Mouse (Mus musculus): ENCODE measurements around the gene Ncam1. TPM values are rescaled to one million over a fixed set of nuclear protein-coding genes. Genes with fewer than 3 reads are reported as not detected.

The Ncam1 gene
- polyA plus RNA-seq, 1 experiment from 2014 or later = 51.2 TPM

DNA sequence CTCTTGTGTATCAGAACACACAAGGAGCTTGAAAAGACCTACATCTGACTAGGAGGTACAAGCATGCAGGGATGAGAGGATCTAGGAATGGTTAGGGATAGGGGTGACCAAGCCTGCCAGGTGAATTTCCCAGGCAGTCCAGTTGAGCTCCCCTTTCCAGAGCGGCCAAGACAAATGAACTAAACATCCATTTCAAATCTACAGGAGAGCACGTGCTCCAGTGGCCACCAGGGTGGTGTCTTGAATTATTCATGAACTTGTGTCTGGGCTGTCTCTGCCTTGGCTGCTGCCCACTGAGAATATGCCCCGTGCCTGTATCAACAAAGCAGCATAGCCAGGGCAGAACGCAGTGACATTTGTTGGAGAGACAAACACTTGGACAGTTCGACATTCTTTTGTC, 192.4 kb downstream of the Ncam1 start:
- Histone ChIP-seq H3K4me2 (ENCODE audit: low read depth, low read length) (no peak overlapping the region), H3K4me1 (ENCODE audit: control insufficient read depth, insufficient read depth, low read length) (no peaks in the 10 kb centered on the region), H3K9ac (replicated peaks; ENCODE audit: low read length) (no peak overlapping the region), H3K27ac (replicated peaks; ENCODE audit: low read depth, low read length) (no peak overlapping the region; the same call in 1 of the 2 replicates), H3K9me3 (replicated peaks; ENCODE audit: control insufficient read depth, low read length) (no peaks in the 10 kb centered on the region), H3K27me3 (ENCODE audit: control insufficient read depth, insufficient read depth, low read length) (no peaks in the 10 kb centered on the region), H3K4me3 (ENCODE audit: low read depth, low read length) (no peak overlapping the region), H3K36me3 (replicated peaks; ENCODE audit: control insufficient read depth, insufficient read depth, low read depth, low read length) (no peaks in the 10 kb centered on the region)
- ATAC-seq (replicated peaks; ENCODE audit: insufficient number of reproducible peaks, low FRiP score, low TSS enrichment, low read depth) (no peak), DNase-seq (ENCODE audit: low spot score) (peak; percentile 52)
- WGBS = 34% methylated on average over 5 of the region's 5 CpGs

DNA sequence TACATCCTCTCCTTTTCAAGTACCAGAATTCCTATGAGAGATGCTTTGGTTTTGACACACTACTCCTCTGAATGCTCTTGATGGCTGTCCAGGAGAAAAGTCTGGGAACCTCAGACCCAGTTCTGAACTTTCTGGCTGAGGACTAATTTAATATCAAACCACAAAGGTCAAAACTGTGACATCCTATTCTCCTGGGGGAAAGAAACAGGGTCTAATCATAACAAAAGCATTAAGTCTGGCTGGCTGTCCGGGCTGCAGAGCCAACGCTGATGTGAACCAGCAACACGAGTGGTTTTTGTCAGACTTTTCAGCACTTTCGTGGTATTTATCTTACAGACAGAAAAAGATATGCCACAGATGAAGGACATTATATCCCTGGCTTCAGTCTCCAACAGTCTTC, 192.9 kb downstream of the Ncam1 start:
- DNase-seq (ENCODE audit: low spot score) = peak; percentile 35
- Histone ChIP-seq H3K27me3 (ENCODE audit: control insufficient read depth, insufficient read depth, low read length) (no peaks in the 10 kb centered on the region), H3K9me3 (replicated peaks; ENCODE audit: control insufficient read depth, low read length) (no peaks in the 10 kb centered on the region), H3K9ac (replicated peaks; ENCODE audit: low read length) (no peak overlapping the region), H3K36me3 (replicated peaks; ENCODE audit: control insufficient read depth, insufficient read depth, low read depth, low read length) (no peaks in the 10 kb centered on the region), H3K4me2 (ENCODE audit: low read depth, low read length) (no peak overlapping the region), H3K4me1 (ENCODE audit: control insufficient read depth, insufficient read depth, low read length) (no peaks in the 10 kb centered on the region), H3K4me3 (ENCODE audit: low read depth, low read length) (no peak overlapping the region), H3K27ac (replicated peaks; ENCODE audit: low read depth, low read length) (no peak overlapping the region; the same call in 1 of the 2 replicates)
- WGBS = 44% methylated on average over 4 of the region's 4 CpGs
- no peak for ATAC-seq (replicated peaks; ENCODE audit: insufficient number of reproducible peaks, low FRiP score, low TSS enrichment, low read depth)

DNA sequence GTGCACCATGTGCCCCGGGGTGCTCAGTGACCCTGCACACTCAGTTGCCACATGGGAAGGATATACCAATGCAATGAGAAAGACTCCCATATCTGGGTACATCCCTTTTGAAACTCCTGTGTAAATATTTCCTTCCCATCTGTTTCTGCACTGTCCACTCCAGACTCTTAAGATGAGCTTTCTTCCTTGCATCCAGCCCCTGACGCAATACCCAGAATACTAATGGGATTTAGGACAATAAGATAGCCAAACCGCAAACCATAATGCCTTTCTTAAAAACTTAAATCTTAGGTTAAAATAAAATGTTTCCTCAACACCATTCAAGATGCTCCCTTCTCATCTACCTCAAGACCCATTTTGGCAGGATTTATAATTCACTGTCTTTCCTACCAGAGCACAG, 193.4 kb downstream of the Ncam1 start:
- Histone ChIP-seq H3K36me3 (replicated peaks; ENCODE audit: control insufficient read depth, insufficient read depth, low read depth, low read length) (no peaks in the 10 kb centered on the region), H3K27ac (replicated peaks; ENCODE audit: low read depth, low read length) (no peak overlapping the region), H3K27me3 (ENCODE audit: control insufficient read depth, insufficient read depth, low read length) (no peaks in the 10 kb centered on the region), H3K9ac (replicated peaks; ENCODE audit: low read length) (no peak overlapping the region), H3K4me3 (ENCODE audit: low read depth, low read length) (no peak overlapping the region), H3K4me1 (ENCODE audit: control insufficient read depth, insufficient read depth, low read length) (no peaks in the 10 kb centered on the region), H3K9me3 (replicated peaks; ENCODE audit: control insufficient read depth, low read length) (no peaks in the 10 kb centered on the region), H3K4me2 (ENCODE audit: low read depth, low read length) (no peak overlapping the region)
- DNase-seq (ENCODE audit: low spot score) = no peak
- 95% methylated on average over 3 of the region's 3 CpGs for WGBS
- ATAC-seq (replicated peaks; ENCODE audit: insufficient number of reproducible peaks, low FRiP score, low TSS enrichment, low read depth) = no peak

DNA sequence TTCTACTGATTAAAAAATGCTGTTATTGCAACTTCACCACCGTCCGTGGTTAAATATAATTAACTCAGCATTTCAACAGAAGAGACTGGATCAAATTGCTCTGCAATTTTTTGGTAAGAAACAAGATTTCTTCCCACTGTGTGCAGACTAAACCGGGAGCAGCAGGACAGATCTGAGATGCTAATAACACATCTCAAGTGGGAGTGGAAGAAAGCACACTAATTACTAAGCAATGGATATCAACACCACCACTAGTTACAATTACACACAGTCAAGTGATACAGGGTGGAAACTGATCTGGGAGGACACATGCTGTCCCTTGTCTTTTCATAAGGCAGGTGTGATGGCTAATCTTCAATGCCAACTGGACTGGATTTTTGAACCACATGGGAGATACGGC, 197.5 kb downstream of the Ncam1 start:
- H3K4me3 ChIP-seq (ENCODE audit: low read depth, low read length) = no peak overlapping the region
- no peaks in the 10 kb centered on the region for H3K4me1 ChIP-seq (ENCODE audit: control insufficient read depth, insufficient read depth, low read length)
- ATAC-seq (replicated peaks; ENCODE audit: insufficient number of reproducible peaks, low FRiP score, low TSS enrichment, low read depth) = no peak
- H3K9me3 ChIP-seq (replicated peaks; ENCODE audit: control insufficient read depth, low read length) = no peaks in the 10 kb centered on the region
- 63% methylated on average over 4 of the region's 4 CpGs for WGBS
- no peak overlapping the region for H3K9ac ChIP-seq (replicated peaks; ENCODE audit: low read length)
- no peaks in the 10 kb centered on the region for H3K27me3 ChIP-seq (ENCODE audit: control insufficient read depth, insufficient read depth, low read length)
- no peak overlapping the region for H3K4me2 ChIP-seq (ENCODE audit: low read depth, low read length)
- no peaks in the 10 kb centered on the region for H3K36me3 ChIP-seq (replicated peaks; ENCODE audit: control insufficient read depth, insufficient read depth, low read depth, low read length)
- no peak for DNase-seq (ENCODE audit: low spot score)
- no peak overlapping the region for H3K27ac ChIP-seq (replicated peaks; ENCODE audit: low read depth, low read length)

DNA sequence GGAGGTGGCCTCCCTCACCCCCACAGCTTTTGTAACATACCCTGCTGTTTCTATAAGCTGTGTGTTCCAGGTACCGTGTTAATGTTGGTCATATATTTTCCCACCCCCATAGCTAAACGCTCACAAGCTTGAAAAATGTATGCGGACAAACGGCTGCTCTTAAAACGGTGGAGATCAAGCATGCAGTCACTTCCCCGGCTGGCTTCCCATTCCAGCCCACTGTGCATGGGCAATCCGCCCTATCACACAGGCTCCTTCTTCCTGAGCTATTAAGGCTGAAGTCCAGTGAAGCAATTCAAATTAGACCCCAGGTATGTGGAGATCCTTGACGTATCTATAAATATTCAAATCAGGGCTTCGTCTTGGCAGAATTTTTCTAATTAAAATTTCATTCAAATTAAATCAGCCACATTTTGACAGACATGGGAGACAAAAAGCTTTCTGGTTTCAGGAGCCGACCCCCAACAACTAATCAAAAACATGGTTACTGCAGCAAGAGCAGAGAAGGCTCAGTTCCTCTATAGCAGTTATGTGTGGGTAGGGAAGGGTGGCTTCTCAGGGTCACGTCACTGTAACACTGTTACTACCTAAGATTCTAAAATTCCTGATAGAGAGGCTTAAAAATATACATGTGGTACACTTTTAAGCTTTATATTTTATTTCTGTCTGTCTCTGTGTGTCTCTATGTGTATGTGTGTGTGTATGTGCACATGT, 202.9 kb downstream of the Ncam1 start:
- ATAC-seq (replicated peaks; ENCODE audit: insufficient number of reproducible peaks, low FRiP score, low TSS enrichment, low read depth) (no peak), DNase-seq (ENCODE audit: low spot score) (no peak)
- Histone ChIP-seq H3K27ac (replicated peaks; ENCODE audit: low read depth, low read length) (no peak overlapping the region), H3K4me3 (ENCODE audit: low read depth, low read length) (no peak overlapping the region), H3K9me3 (replicated peaks; ENCODE audit: control insufficient read depth, low read length) (no peaks in the 10 kb centered on the region), H3K4me1 (ENCODE audit: control insufficient read depth, insufficient read depth, low read length) (no peaks in the 10 kb centered on the region), H3K36me3 (replicated peaks; ENCODE audit: control insufficient read depth, insufficient read depth, low read depth, low read length) (no peaks in the 10 kb centered on the region), H3K9ac (replicated peaks; ENCODE audit: low read length) (no peak overlapping the region), H3K27me3 (ENCODE audit: control insufficient read depth, insufficient read depth, low read length) (no peaks in the 10 kb centered on the region), H3K4me2 (ENCODE audit: low read depth, low read length) (no peak overlapping the region)
- 59% methylated on average over 11 of the region's 11 CpGs for WGBS

DNA sequence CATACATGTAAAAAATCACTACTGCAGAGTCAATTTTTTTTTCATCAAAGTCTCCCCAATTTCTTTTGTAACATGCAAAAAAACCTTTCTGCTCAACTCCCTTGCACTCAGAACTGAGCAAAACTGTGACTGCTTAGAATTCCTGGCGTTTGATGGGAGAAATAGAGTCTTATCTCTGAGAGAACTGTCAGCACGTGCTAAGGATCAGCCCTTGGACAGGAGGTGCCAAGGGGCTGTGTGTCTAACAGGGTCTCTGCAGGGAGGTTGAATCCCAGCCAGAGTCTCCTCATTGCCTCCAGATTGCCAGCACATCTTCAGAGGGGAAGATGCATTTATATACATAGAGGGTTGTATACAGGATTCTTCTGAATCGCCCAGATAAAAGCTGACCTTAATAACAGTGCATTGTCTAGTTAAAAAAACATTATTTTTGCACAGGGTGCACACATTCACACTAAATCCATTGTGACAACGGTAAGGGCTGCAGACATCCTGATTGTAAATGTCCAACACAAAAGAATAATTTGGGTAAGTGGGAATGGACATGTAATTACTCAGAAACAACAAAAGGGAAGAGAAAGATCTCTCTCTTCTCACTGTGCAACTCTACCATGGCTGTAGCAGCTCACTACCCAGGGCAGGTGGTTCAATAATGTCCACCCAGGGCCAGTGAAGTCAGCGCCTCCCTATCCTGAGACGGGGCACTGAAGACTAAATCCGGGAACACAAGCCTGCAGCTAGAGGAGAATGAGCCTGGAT, 203.7 kb downstream of the Ncam1 start:
- Histone ChIP-seq H3K9ac (replicated peaks; ENCODE audit: low read length) (no peak overlapping the region), H3K4me2 (ENCODE audit: low read depth, low read length) (no peak overlapping the region), H3K36me3 (replicated peaks; ENCODE audit: control insufficient read depth, insufficient read depth, low read depth, low read length) (no peaks in the 10 kb centered on the region), H3K4me3 (ENCODE audit: low read depth, low read length) (no peak overlapping the region), H3K4me1 (ENCODE audit: control insufficient read depth, insufficient read depth, low read length) (no peaks in the 10 kb centered on the region), H3K27ac (replicated peaks; ENCODE audit: low read depth, low read length) (no peak overlapping the region), H3K27me3 (ENCODE audit: control insufficient read depth, insufficient read depth, low read length) (no peaks in the 10 kb centered on the region), H3K9me3 (replicated peaks; ENCODE audit: control insufficient read depth, low read length) (no peaks in the 10 kb centered on the region)
- DNase-seq (ENCODE audit: low spot score) (no peak), ATAC-seq (replicated peaks; ENCODE audit: insufficient number of reproducible peaks, low FRiP score, low TSS enrichment, low read depth) (no peak)
- WGBS = 50% methylated on average over 7 of the region's 7 CpGs

DNA sequence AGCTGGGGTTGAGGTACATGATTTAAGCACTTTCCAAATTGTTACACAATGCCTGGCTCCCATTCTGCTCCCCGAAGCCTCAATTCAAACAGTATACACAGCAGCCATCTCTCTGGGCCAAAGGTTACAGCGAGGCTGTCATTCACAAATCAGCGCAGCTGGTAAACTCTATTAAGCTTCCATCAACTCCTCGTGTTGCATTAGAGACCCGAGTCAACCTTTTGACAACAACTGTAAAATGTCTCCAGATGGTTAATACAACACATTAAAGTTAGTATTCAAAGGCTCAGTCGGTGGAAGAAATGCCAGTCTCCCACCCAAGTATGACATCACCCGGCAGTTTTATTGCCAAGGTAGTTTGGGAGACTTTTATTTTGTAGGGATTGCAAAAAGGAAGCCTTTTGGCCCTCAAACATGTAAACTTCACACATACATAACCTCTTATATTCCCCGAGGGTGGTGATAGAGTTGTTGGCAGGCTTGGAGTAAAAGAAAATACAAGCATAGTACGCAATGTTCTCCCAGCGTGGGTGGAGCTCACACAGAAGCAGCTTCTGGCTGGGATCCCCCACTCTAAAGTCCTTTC, 204.7 kb downstream of the Ncam1 start:
- Histone ChIP-seq H3K9me3 (replicated peaks; ENCODE audit: control insufficient read depth, low read length) (no peaks in the 10 kb centered on the region), H3K27me3 (ENCODE audit: control insufficient read depth, insufficient read depth, low read length) (no peaks in the 10 kb centered on the region), H3K4me1 (ENCODE audit: control insufficient read depth, insufficient read depth, low read length) (no peaks in the 10 kb centered on the region), H3K4me2 (ENCODE audit: low read depth, low read length) (no peak overlapping the region), H3K27ac (replicated peaks; ENCODE audit: low read depth, low read length) (no peak overlapping the region), H3K4me3 (ENCODE audit: low read depth, low read length) (no peak overlapping the region), H3K9ac (replicated peaks; ENCODE audit: low read length) (no peak overlapping the region), H3K36me3 (replicated peaks; ENCODE audit: control insufficient read depth, insufficient read depth, low read depth, low read length) (no peaks in the 10 kb centered on the region)
- DNase-seq (ENCODE audit: low spot score) (peak; percentile 27), ATAC-seq (replicated peaks; ENCODE audit: insufficient number of reproducible peaks, low FRiP score, low TSS enrichment, low read depth) (no peak)
- 37% methylated on average over 10 of the region's 10 CpGs for WGBS

DNA sequence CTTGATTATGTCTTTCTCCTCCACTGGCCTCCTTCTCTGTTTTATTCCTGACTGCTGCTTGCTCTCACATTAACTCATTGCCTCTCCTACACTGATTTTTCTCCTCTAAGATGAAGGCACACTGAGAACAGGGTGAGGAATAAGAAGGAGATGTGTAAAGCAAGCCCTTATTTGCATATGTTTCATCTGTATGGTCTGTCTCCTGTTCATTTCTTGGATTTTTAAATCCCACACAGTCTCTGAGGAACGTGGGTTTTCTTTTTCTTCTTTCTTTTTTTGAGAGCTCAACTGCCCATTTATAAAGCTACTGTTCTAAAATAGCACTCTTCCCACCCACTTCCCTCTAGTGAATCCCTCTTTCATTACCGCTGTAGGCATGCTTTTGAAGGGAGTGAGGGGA, 206.7 kb downstream of the Ncam1 start:
- Histone ChIP-seq H3K36me3 (replicated peaks; ENCODE audit: control insufficient read depth, insufficient read depth, low read depth, low read length) (no peaks in the 10 kb centered on the region), H3K4me1 (ENCODE audit: control insufficient read depth, insufficient read depth, low read length) (no peaks in the 10 kb centered on the region), H3K4me2 (ENCODE audit: low read depth, low read length) (no peak overlapping the region), H3K9ac (replicated peaks; ENCODE audit: low read length) (no peak overlapping the region), H3K4me3 (ENCODE audit: low read depth, low read length) (no peak overlapping the region), H3K27ac (replicated peaks; ENCODE audit: low read depth, low read length) (no peak overlapping the region), H3K9me3 (replicated peaks; ENCODE audit: control insufficient read depth, low read length) (no peaks in the 10 kb centered on the region), H3K27me3 (ENCODE audit: control insufficient read depth, insufficient read depth, low read length) (no peaks in the 10 kb centered on the region)
- WGBS = 68% methylated on average over 2 of the region's 2 CpGs
- no peak for ATAC-seq (replicated peaks; ENCODE audit: insufficient number of reproducible peaks, low FRiP score, low TSS enrichment, low read depth)
- DNase-seq (ENCODE audit: low spot score) = no peak
